Mouse (Mus musculus): ENCODE measurements at regions not wholly inside any gene's neighbourhood (a gene's known extent, or its start where the extent isn't known, plus 50 kb on each side); places are given as distances from the start of the nearest gene placed in this dataset.

GRCm38 (mm10) chr6:68771507-68771906 is 1235.9 kb upstream of the Tacstd2 start:
- no peak for TF ChIP-seq EP300 (optimal IDR thresholded peaks at IDR 0.05)
- no peak for TF ChIP-seq CTCF (IDR thresholded peaks at IDR 0.05; ENCODE audit: low read depth)

All from stomach, postnatal 0 days (tissue).